Mouse (Mus musculus): ENCODE results near the gene Lmx1b. TPM values are rescaled to one million over a fixed set of nuclear protein-coding genes. Genes with fewer than 3 reads are reported as not detected.

The Lmx1b gene
- polyA plus RNA-seq, 1 experiment from 2014 or later = 0.12 TPM

- Histone ChIP-seq H3K27ac (peak overlapping the region; percentile 75), H3K4me1 (peaks cover 37% of the 10 kb centered on the region), H3K27me3 (peaks cover 63% of the 10 kb centered on the region), H3K4me3 (peak overlapping the region; percentile 49), H3K9ac (0 out of 2 replicates have a peak overlapping the region, but pooled peaks have one; percentile 5), H3K4me2 (peak overlapping the region; percentile 81), H3K36me3 (ENCODE audit: poor library complexity, severe bottlenecking) (no peaks in the 10 kb centered on the region), H3K9me3 (replicated peaks) (no peaks in the 10 kb centered on the region)
- WGBS = 3% methylated on average over 11 of the region's 11 CpGs
- ATAC-seq = no peak
These were observed 97.4 kb downstream of the Lmx1b start for GRCm38 (mm10) chr2:33542696-33543428.

- Histone ChIP-seq H3K9me3 (replicated peaks) (peaks cover 17% of the 10 kb centered on the region), H3K4me1 (no peaks in the 10 kb centered on the region), H3K4me3 (no peak overlapping the region), H3K36me3 (ENCODE audit: poor library complexity, severe bottlenecking) (no peaks in the 10 kb centered on the region), H3K4me2 (no peak overlapping the region), H3K27ac (no peak overlapping the region), H3K9ac (no peak overlapping the region), H3K27me3 (no peaks in the 10 kb centered on the region)
- 77% methylated on average over 5 of the region's 5 CpGs for WGBS
- no peak for ATAC-seq
These were observed 114.8 kb downstream of the Lmx1b start for GRCm38 (mm10) chr2:33525274-33526055.

GRCm38 (mm10) chr2:33515856-33516255, 124.5 kb downstream of the Lmx1b start:
- Histone ChIP-seq H3K4me3 (no peak overlapping the region), H3K27ac (no peak overlapping the region), H3K4me2 (no peak overlapping the region), H3K36me3 (ENCODE audit: poor library complexity, severe bottlenecking) (no peaks in the 10 kb centered on the region), H3K4me1 (no peaks in the 10 kb centered on the region), H3K9me3 (replicated peaks) (no peaks in the 10 kb centered on the region), H3K27me3 (no peaks in the 10 kb centered on the region), H3K9ac (no peak overlapping the region)
- 69% methylated on average over 19 of the region's 19 CpGs for WGBS
- ATAC-seq = no peak

- Histone ChIP-seq H3K4me2 (no peak overlapping the region), H3K4me3 (no peak overlapping the region), H3K36me3 (ENCODE audit: poor library complexity, severe bottlenecking) (no peaks in the 10 kb centered on the region), H3K27me3 (no peaks in the 10 kb centered on the region), H3K27ac (no peak overlapping the region), H3K4me1 (no peaks in the 10 kb centered on the region), H3K9ac (no peak overlapping the region), H3K9me3 (replicated peaks) (no peaks in the 10 kb centered on the region)
- WGBS = 86% methylated on average over 8 of the region's 8 CpGs
- no peak for ATAC-seq
These were observed 124.9 kb downstream of the Lmx1b start for GRCm38 (mm10) chr2:33515431-33515830.

Other genes with a start within 250 kb of the Lmx1b start
- 4.8 and 6.5 TPM in 2 replicates for gene Zbtb34, start 209.2 kb downstream of the Lmx1b start, polyA plus RNA-seq (2015; fragmentation: Nextera tagmentation; extraction: Ambion mirVana)
- 27.6 and 29.7 TPM in 2 replicates for gene Zbtb43, start 172.0 kb downstream of the Lmx1b start, polyA plus RNA-seq (2015; fragmentation: Nextera tagmentation; extraction: Ambion mirVana)
- gene Mvb12b, start 247.4 kb upstream of the Lmx1b start, polyA plus RNA-seq (2015; fragmentation: Nextera tagmentation; extraction: Ambion mirVana) = 61.3 and 63.9 TPM in 2 replicates